Mouse (Mus musculus): ENCODE measurements around the gene Slc5a1. TPM values are rescaled to one million over a fixed set of nuclear protein-coding genes. Genes with fewer than 3 reads are reported as not detected.

Gene Slc5a1
- polyA plus RNA-seq, 1 experiment from 2014 or later = 93.5 TPM

Other genes starting within 250 kb of the Slc5a1 start
- 8.8 and 10.1 TPM in 2 replicates for gene Prr14l, start 250.0 kb upstream of the Slc5a1 start, polyA plus RNA-seq (2015; fragmentation: Nextera tagmentation; extraction: Ambion mirVana)
- gene Depdc5, start 240.5 kb upstream of the Slc5a1 start, polyA plus RNA-seq (2015; fragmentation: Nextera tagmentation; extraction: Ambion mirVana) = 13.5 and 14.6 TPM in 2 replicates
- 408 and 430 TPM in 2 replicates for gene Ywhah, start 85.4 kb upstream of the Slc5a1 start, polyA plus RNA-seq (2015; fragmentation: Nextera tagmentation; extraction: Ambion mirVana)
- 35.1 and 37.0 TPM in 2 replicates for gene Spon2, start 114.2 kb downstream of the Slc5a1 start, polyA plus RNA-seq (2015; fragmentation: Nextera tagmentation; extraction: Ambion mirVana)
- gene Ctbp1, start 170.8 kb downstream of the Slc5a1 start, polyA plus RNA-seq (2015; fragmentation: Nextera tagmentation; extraction: Ambion mirVana) = 181 and 223 TPM in 2 replicates
- gene Maea, start 231.3 kb downstream of the Slc5a1 start, polyA plus RNA-seq (2015; fragmentation: Nextera tagmentation; extraction: Ambion mirVana) = 128 and 135 TPM in 2 replicates